22 mouse cellular contexts compared by ENCODE assay signal in the genomic region with DNA sequence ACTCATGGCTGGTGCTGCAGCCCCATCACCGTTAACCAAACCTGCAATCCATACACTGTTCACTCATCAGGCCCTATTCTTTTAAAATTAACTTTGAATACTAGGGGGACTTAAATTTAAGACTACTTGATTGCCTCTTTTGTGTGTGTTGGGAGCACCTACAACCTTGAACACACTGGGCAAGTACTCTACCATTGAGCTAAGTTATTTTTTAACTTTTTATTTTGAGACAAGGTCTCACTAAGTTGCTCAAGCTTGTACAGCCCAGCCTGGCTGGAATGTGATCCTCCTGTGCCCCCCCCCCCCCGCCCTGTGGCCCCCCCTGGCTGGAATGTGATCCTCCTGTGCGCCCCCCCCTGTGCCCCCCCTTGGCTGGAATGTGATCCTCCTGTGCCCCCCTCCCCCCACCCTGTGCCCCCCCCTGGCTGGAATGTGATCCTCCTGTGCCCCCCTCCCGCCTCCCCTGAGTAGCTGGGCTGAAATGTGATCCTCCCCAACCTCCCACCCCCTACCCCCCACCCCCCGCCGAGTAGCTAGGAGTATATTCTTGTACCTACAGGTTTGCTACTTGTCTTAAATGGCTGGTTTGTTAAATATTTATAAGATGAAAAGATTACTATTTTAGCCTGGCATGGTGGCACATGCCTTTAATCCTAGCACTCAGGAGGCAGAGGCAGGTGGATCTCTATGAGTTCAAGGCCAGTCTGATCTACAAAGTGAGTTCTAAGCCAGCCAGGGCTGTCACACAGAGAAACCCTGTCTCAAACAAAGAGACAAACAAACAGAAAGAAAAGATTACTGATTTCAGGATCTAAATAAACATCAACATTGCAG. TPM values are rescaled to one million over a fixed set of nuclear protein-coding genes. Genes with fewer than 3 reads are reported as not detected.
DNase-seq lines count a peak whose midpoint lies in the region; ATAC-seq and TF ChIP-seq lines count a peak whose summit lies in the region.
"Had no signal": no experiment of that assay in that cellular context is flagged by ENCODE, and none has a peak within 500 bp of the region (broad histone marks: within the 10 kb centered on the region; RNA-seq: fewer than 3 reads in every experiment).

No protein-coding gene starts in this region.

- peaks cover 3% of the 10 kb centered on the region; the same call in 1 of the 2 replicates for H3K36me3 ChIP-seq in kidney, embryonic 14.5 days (ENCODE audit: control insufficient read depth, insufficient read depth, low read length)
- H3K36me3 ChIP-seq in midbrain, embryonic 11.5 days (ENCODE audit: control insufficient read depth, insufficient read depth, low read length), result no peaks in the 10 kb centered on the region

- no peak for DNase-seq in gastrocnemius, adult 2 months
- DNase-seq in gastrocnemius, postnatal 10 days, result no peak
- peak; percentile 58 for DNase-seq in ZHBTc4 (ENCODE audit: low read depth, low spot score)
- DNase-seq in skeletal muscle tissue, adult 2 months (ENCODE audit: low read depth, low spot score), result peak; percentile 55
- no peak for DNase-seq in heart, adult 9 months (ENCODE audit: low spot score in 2 of 2)
- DNase-seq in midbrain, embryonic 11.5 days (ENCODE audit: low spot score, missing footprints), result no peak
- DNase-seq: cerebellum, adult 11 months; cerebellum, postnatal 25 days; gastrocnemius, postnatal 14 days; heart, adult 2 months; heart, postnatal 10 days; lung, embryonic 14.5 days; lung, postnatal 4 days; thymus, postnatal 36 days had no signal

- no peaks in the 10 kb centered on the region for H3K27me3 ChIP-seq in kidney, embryonic 14.5 days (ENCODE audit: control insufficient read depth, insufficient read depth, low read length)
- H3K27me3 ChIP-seq in midbrain, embryonic 11.5 days (ENCODE audit: control insufficient read depth, insufficient read depth, low read length), result no peaks in the 10 kb centered on the region
- H3K27me3 ChIP-seq: hindbrain, embryonic 13.5 days; limb, embryonic 12.5 days; midbrain, embryonic 13.5 days had no signal

- H3K27ac ChIP-seq in gastrocnemius, adult 2 months, result peak overlapping the region; percentile 53
- peak overlapping the region; percentile 65; the same call in 1 of the 2 replicates for H3K27ac ChIP-seq in kidney, embryonic 14.5 days (ENCODE audit: low read depth, low read length)
- no peak overlapping the region for H3K27ac ChIP-seq in midbrain, embryonic 11.5 days (ENCODE audit: low read depth, low read length)
- H3K27ac ChIP-seq: heart, adult 2 months; hindbrain, embryonic 13.5 days; limb, embryonic 12.5 days; midbrain, embryonic 13.5 days had no signal

- no peaks in the 10 kb centered on the region for H3K9me3 ChIP-seq in kidney, embryonic 14.5 days (ENCODE audit: control insufficient read depth, low read length)
- H3K9me3 ChIP-seq in midbrain, embryonic 11.5 days (ENCODE audit: control insufficient read depth, low read length), result no peaks in the 10 kb centered on the region
- H3K9me3 ChIP-seq: midbrain, embryonic 13.5 days had no signal

- TF ChIP-seq CTCF in gastrocnemius, adult 2 months (IDR thresholded peaks at IDR 0.05), result no peak

- intact Hi-C loops in gastrocnemius, adult 2 months (cut with DNase I), result no loop called here

- no peak overlapping the region for H3K9ac ChIP-seq in kidney, embryonic 14.5 days (ENCODE audit: low read depth, low read length)
- H3K9ac ChIP-seq in midbrain, embryonic 11.5 days (ENCODE audit: low read length), result no peak overlapping the region
- H3K9ac ChIP-seq: hindbrain, embryonic 13.5 days; limb, embryonic 12.5 days; lung, embryonic 14.5 days; midbrain, embryonic 13.5 days had no signal

- H3K4me1 ChIP-seq in kidney, embryonic 14.5 days (ENCODE audit: control insufficient read depth, insufficient read depth, low read length), result 0 out of 2 replicates have a peak, but pooled peaks cover 7% of the 10 kb centered on the region
- peaks cover 2% of the 10 kb centered on the region; the same call in 1 of the 2 replicates for H3K4me1 ChIP-seq in midbrain, embryonic 11.5 days (ENCODE audit: control insufficient read depth, insufficient read depth, low read length)
- H3K4me1 ChIP-seq: hindbrain, embryonic 13.5 days; midbrain, embryonic 13.5 days had no signal

- WGBS in kidney, embryonic 14.5 days, result 29% methylated on average over 3 of the region's 6 CpGs
- 74% methylated on average over 6 of the region's 6 CpGs for WGBS in midbrain, embryonic 11.5 days

- no peak overlapping the region for H3K4me3 ChIP-seq in gastrocnemius, adult 2 months
- no peak overlapping the region for H3K4me3 ChIP-seq in kidney, embryonic 14.5 days (ENCODE audit: low read length)
- H3K4me3 ChIP-seq in midbrain, embryonic 11.5 days (ENCODE audit: low read depth, low read length), result no peak overlapping the region
- H3K4me3 ChIP-seq: heart, adult 2 months; hindbrain, embryonic 13.5 days; limb, embryonic 12.5 days; midbrain, embryonic 13.5 days had no signal

- H3K4me2 ChIP-seq in kidney, embryonic 14.5 days (replicated peaks; ENCODE audit: low read depth, low read length), result no peak overlapping the region
- no peak overlapping the region for H3K4me2 ChIP-seq in midbrain, embryonic 11.5 days
- H3K4me2 ChIP-seq: hindbrain, embryonic 13.5 days; limb, embryonic 12.5 days; lung, embryonic 14.5 days; midbrain, embryonic 13.5 days had no signal

- peak; percentile 71 for ATAC-seq in kidney, embryonic 14.5 days (ENCODE audit: low FRiP score, low TSS enrichment)
- ATAC-seq in midbrain, embryonic 11.5 days (ENCODE audit: low FRiP score), result no peak
- ATAC-seq in megakaryocyte progenitor cell, adult 5-6 weeks (replicated peaks; ENCODE audit: poor library complexity), result no peak
- ATAC-seq: midbrain, embryonic 13.5 days had no signal

RNA-seq across cellular contexts. Expression of gene Dnase1, which starts 5.1 kb away (rescaled TPM):
- total RNA-seq in gastrocnemius, adult 2 months (2021), result under 1 TPM in 1 of 2 experiments, not detected in 1; 0.82 TPM
- total RNA-seq in gastrocnemius, postnatal 10 days (2021), result not detected
- polyA plus RNA-seq in kidney, embryonic 14.5 days (2014; fragmentation: Nextera tagmentation; extraction: Ambion mirVana), result 4.6 and 8.0 TPM in 2 replicates
- polyA plus RNA-seq in midbrain, embryonic 11.5 days (2014; fragmentation: Nextera tagmentation; extraction: Ambion mirVana), result 4.6 and 5.8 TPM in 2 replicates
- not detected in 2 replicates for total RNA-seq in megakaryocyte progenitor cell, adult 5-6 weeks (2015)
- total RNA-seq in megakaryocyte progenitor cell, adult 5-6 weeks (2017), result 0.57 and 1.00 TPM in 2 replicates
- total RNA-seq: adrenal gland, adult 2 months; gastrocnemius, postnatal 14 days; heart, adult 2 months; heart, postnatal 10 days; layer of hippocampus, adult 8-10 months; left cerebral cortex, adult 8-10 months had no signal
- polyA plus RNA-seq: adrenal gland, adult 2 months; heart, adult 2 months had no signal

RNA-seq across cellular contexts. Expression of gene Slx4, which starts 28.1 kb away (rescaled TPM):
- 1 to 10 TPM; 8.1 to 10.0 TPM for total RNA-seq in gastrocnemius, adult 2 months (2021)
- total RNA-seq in gastrocnemius, postnatal 10 days (2021), result 10 to 100 TPM; 10.2 to 15.7 TPM
- 15.8 and 33.2 TPM in 2 replicates for polyA plus RNA-seq in kidney, embryonic 14.5 days (2014; fragmentation: Nextera tagmentation; extraction: Ambion mirVana)
- 25.1 TPM in 2 replicates for polyA plus RNA-seq in midbrain, embryonic 11.5 days (2014; fragmentation: Nextera tagmentation; extraction: Ambion mirVana)
- 19.7 and 22.6 TPM in 2 replicates for total RNA-seq in megakaryocyte progenitor cell, adult 5-6 weeks (2015)
- total RNA-seq in megakaryocyte progenitor cell, adult 5-6 weeks (2017), result 25.6 and 30.3 TPM in 2 replicates

RNA-seq across cellular contexts. Expression of gene Trap1, which starts 46.0 kb away (rescaled TPM):
- 100 to 1,000 TPM; 118 to 132 TPM for total RNA-seq in gastrocnemius, adult 2 months (2021)
- 10 to 100 TPM; 77.6 to 85.0 TPM for total RNA-seq in gastrocnemius, postnatal 10 days (2021)
- 95.9 and 116 TPM in 2 replicates for polyA plus RNA-seq in kidney, embryonic 14.5 days (2014; fragmentation: Nextera tagmentation; extraction: Ambion mirVana)
- 74.5 and 77.0 TPM in 2 replicates for polyA plus RNA-seq in midbrain, embryonic 11.5 days (2014; fragmentation: Nextera tagmentation; extraction: Ambion mirVana)
- 89.6 and 94.3 TPM in 2 replicates for total RNA-seq in megakaryocyte progenitor cell, adult 5-6 weeks (2015)
- total RNA-seq in megakaryocyte progenitor cell, adult 5-6 weeks (2017), result 167 and 179 TPM in 2 replicates

RNA-seq across cellular contexts. Expression of gene Nlrc3, which starts 55.2 kb away (rescaled TPM):
- 1 to 10 TPM; 1.6 to 4.4 TPM for total RNA-seq in gastrocnemius, adult 2 months (2021)
- total RNA-seq in gastrocnemius, postnatal 10 days (2021), result 1 to 10 TPM; 4.3 to 5.1 TPM
- 1.7 and 2.1 TPM in 2 replicates for polyA plus RNA-seq in kidney, embryonic 14.5 days (2014; fragmentation: Nextera tagmentation; extraction: Ambion mirVana)
- 0.72 and 0.97 TPM in 2 replicates for polyA plus RNA-seq in midbrain, embryonic 11.5 days (2014; fragmentation: Nextera tagmentation; extraction: Ambion mirVana)
- 0.39 and 1.0 TPM in 2 replicates for total RNA-seq in megakaryocyte progenitor cell, adult 5-6 weeks (2015)
- 0.29 and 1.1 TPM in 2 replicates for total RNA-seq in megakaryocyte progenitor cell, adult 5-6 weeks (2017)

Comparison
In these comparisons a context has a peak if more than half of its experiments do, and no peak if none do; other contexts are left out.
1. DNase-seq: peak in ZHBTc4 (single experiment) and skeletal muscle tissue, adult 2 months (single experiment); none in gastrocnemius, adult 2 months (single experiment), gastrocnemius, postnatal 10 days (single experiment), heart, adult 9 months (0 of 2) and midbrain, embryonic 11.5 days (single experiment).